Mouse (Mus musculus): ENCODE data around the gene Yars2.

GRCm38 (mm10) chr16:16255217-16255616 lies 47.5 kb upstream of the Yars2 start:
- TF ChIP-seq GATA1 (IDR thresholded peaks at IDR 0.05; ENCODE audit: borderline replicate concordance, low read length) (no peak), FLI1 (IDR thresholded peaks at IDR 0.05; ENCODE audit: low read length) (no peak)

Data from megakaryocyte, embryonic 14.5 days (primary cell).